Mouse (Mus musculus) liver (tissue): Measurements from ENCODE around the gene Trp73.

Experiments used
- DNase-seq: peaks from one replicate; pipeline ENCODE4 v3.0.0-alpha.2; 2020; ENCODE audit warnings: mixed read lengths

Gene Trp73

DNA sequence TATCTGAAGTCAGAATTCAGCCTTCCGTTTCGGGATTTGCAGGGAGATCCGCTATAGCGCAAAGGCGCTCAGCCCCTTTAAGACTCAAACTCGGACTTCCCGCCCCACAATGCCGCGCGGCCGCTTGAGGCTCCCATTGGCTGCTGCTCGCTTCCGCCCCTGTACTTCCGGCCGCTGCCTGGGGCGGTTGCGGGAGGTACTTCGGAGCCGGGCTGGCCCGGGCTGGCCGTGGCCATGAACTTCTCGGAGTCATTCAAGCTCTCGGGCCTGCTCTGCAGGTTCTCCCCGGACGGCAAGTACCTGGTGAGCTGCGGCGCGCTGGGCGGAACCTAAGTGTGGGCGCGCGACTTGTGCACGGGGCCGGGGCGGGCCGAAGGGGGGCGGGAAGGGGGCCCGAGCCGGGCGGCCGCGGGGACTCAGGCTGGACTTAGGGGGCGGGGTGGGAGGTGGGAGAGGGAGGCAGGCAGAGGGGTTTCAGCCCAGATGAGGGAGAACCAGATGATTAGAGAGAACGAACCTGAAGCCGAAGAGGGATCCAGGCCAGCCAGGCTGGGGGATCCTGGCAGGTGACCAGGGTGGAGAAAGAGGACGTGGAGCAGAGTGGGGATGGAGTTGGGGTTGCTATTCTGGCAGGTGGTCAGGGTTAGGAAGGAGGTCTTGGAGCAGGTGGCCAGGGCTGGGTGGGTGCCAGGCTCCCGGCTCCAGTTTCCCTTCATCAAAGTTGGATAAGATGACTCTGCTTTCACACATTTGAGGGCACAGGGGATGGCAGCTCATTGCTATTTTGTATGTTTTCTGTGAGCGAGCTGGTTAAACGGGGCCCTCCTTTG is 2.4 kb upstream of the Trp73 start, which contains the start of gene Wrap73:
Wrap73 (plus strand) TSS at position 162 of the 830 bp plus-strand sequence.
- DNase-seq, result peak; percentile 91

DNA sequence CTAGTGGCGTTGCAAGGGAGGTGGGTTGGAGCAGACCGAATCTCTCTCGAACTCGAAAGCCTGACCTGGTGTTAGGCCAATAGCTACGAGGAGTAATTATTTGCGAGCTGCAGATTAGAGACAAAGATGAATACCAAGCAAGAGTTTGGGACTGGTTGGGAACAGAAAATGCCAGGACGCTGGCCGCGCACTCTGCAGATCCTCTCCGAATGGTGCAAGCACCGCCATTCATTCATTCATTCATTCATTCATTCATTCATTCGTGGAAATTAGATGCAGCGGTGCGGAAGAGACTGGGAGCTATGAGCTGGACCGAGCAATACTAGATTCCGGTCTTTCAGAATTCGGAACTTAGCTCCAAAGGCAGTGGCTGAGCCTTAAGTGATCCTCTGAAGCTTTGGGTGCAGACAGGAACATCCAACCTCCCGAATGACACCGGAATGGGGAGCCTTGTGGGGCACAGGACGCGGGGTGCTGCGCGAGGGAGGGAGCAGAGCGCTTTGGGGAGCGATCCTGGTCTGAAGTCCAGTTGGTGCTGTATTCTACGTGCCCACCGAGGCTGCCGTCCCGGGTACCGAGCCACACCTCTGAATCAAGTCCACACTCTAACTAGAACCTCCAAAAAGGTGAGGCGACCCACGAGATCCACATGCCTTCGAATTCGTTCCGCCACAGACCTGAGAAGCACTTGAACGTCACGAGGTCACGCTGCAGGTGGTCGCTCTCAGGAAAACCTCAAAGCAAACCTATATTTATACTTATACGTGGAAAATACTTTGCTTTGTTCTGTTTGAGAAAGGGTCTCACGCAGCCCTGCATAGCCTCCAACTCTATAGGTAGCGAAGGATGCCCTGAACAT is 1.2 kb upstream of the Trp73 start:
- no peak for DNase-seq

DNA sequence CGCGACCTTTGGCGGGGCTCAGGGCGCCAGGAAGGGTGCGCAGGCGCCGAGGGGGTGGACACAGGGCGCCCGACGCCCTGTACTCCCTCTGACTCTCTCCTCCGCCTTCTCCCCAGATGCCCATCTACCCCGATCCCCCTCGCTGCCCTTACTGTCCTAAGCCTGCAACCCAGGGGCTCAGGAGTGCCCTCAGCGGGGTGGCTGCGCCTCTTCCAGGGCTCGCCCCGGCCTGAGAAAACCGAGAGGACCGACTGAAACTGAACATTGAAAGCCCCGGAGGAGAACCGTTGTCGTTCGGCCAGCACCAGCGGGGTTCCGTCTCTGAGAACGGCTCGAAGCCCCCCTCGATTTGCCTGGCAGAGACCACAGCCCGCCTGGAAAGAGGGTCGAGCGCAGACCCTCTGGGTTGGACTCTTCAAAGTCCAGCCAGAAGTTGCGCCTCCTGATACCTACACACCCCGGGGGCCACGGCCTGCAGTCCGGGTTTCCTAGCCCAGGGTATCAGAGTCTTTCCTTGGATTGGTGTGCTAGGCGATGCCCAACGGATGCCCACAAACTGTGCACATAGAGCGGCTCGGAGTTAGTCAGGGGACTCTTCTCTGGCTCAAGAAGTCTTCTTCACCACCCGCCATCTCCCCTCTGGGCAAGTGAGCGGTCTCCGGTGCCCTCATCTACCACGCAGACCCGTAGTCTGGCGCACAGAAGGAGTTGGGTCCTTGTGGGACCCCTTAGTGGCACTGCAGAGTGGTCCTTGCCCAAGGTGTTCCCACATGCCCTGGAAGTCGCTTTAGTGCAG is 403 bp upstream of the Trp73 start:
- DNase-seq, result no peak

DNA sequence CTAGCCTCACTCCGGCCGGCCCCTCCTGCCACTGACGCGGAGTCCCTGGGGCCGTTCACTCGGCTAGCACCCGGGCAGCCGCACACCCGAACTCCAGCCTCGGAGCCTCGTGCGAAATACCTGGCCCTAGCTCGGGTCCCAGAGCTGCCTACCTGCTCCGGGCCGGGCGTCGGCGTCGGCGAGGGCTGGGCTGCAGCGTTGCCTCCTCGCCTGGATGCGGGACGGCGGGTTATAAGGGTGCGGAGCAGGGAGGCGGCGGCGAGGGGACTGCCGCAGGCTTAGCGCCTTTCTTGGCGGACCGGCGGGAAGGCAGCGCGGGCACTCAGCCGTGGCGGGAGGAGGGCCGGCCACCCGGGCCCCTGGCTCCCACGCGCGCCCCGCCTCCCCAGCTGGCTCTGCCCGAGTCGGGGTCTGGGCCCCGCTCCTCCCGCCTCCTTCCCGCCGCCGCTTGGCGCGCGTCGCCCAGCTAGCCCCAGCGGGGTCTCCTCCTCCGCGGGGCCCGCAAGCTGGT is 282 bp downstream of the Trp73 start:
- DNase-seq, result no peak

DNA sequence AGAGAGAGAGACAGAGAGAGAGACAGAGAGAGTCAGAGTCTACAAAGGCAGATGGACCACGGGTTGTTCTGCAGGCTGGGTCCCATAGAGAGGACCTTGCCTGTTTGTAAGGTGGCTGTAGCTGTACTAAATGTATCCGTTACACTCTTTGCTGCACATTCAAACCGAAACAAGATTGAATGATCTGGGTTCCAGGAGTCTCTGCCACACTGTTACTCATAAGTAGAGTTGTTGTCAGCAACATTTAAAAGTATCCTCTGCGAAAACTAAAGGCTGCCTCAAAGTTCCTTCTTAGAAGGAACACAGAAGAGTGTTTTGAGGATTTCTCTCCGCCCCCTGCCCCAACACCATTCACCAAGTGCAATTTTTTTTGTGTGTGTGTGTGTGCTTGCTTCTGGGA is 2.9 kb downstream of the Trp73 start:
- DNase-seq, result no peak

DNA sequence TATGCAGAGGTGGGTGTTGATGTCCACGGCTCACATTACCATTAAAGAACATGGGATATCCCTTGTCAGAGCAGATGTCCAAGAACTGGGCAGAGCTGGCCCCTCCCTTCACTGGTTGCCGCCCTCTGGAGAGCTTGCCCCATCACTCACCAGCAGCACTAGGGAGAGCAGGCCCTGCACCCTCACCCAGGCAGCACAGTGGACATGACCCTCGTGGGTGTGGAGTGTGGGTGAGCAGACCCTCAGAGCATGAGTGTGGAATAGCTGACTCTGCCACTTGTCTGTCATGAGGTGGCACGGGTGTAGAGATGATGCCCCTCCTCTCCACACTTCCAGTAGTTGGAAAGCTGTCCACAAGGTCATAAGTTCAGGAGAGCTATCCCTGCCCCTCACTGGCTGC is 5.2 kb downstream of the Trp73 start:
- no peak for DNase-seq

DNA sequence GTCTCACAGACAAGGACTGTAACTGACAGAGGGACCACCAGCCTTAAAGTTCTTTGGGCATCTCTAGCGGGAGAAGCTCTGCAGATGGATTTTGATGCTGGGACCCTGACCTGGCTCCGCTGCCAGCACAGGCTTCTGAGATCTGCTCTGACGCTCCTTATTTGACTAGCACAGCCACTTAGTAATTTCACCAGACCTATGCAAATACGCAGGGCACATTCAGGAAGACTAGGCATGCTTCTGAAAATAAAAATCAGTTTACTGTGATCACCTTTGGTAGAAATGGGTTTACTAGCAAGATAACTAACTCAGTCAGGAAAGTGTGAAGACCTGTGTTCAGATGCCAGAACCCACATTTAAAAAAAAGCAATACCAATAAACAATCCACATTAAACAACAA is 8.1 kb downstream of the Trp73 start:
- DNase-seq, result no peak

DNA sequence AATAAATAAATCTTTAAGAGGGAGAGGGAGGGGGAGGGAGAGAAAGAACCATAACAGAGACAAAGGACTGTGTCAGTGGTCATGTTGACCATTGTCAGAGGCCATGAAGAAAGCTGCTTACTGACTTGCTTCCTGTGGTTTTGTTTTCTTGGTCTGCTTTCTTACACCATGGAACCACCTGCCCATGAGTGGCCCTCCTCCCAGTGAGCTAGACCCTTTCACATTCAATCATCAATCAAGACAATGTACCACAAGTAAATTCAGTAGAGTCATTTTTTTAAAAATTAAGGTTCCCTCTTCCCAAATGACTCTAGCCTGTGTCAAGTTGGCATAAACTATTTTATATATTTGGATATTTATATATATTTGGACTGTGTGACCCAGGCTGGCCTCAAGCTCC is 10.1 kb downstream of the Trp73 start:
- DNase-seq, result no peak

DNA sequence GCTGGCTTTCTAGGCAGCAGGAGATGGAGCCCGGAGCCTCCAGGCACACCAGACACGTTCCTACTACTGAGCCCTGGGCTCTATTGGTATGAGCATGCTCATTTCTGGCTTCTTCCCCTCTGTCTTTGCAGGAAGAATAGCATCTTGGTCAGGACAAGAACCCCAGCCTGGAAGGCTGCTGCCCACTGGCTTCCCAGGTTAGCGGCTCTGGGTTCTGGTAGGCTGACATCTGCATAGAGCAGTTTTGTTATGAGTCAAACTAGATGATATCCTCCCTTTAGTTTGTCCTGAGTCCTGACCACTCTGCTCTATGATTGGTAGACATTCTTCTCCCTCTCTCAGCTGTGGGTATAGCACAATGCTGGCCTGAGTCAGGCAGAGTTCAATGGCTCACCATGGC is 12.7 kb downstream of the Trp73 start:
- DNase-seq, result no peak

DNA sequence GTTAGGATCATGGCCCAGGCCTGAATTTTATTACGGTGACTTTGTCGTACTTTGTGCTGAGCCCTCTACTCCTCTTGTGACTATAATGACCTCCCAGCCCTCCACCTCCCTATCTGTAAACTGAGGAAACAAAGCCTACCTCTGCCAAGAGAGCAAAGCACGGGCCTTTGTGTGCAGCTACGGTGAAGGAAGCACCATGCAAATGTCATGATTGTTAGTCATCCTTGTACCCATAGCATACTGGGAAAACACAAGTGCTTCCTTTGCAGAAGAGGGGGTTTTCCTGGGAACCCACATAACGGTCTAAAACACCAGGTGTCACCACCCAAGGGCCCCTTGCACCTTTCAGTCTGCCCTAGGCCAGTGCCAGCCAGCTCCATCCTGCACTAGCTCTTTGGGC is 14.8 kb downstream of the Trp73 start:
- DNase-seq, result no peak

DNA sequence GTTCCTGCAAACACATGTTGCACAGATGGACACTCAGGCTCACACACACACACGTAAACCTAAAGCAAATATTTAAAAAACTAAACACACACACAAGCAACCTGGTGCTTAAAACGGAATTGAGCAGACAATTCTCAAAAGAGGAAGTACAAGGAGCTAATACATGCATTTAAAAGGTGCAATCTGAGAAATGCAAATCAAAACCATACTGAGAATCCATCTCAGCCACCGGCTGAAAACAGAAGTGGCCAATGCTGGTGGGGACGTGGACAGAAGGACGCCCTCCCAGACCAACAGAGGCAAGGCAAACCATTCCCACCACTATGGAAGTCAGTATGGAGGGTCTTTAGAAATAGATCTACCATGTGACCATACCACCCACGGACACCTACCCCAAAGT is 16.5 kb downstream of the Trp73 start:
- DNase-seq, result no peak

DNA sequence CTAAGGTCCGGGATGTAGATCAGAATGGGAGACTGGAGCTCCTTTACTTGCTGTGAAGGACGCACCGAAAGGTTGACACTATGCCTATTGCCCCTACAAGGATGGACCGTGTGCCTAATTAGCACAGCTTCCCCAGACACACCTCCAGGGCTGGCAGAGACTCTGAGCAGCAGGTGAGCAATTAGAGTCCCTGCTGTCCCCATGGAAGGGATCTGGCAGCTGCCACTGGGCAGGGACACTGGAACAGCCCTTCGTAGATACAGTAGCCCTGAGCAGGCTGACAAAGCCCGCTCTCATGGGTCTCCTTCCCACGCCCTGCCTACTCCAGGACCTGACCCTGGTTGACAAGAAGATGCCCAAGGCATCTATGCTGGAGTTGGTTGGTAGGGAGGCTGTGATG is 17.6 kb downstream of the Trp73 start:
- DNase-seq, result peak; percentile 20

DNA sequence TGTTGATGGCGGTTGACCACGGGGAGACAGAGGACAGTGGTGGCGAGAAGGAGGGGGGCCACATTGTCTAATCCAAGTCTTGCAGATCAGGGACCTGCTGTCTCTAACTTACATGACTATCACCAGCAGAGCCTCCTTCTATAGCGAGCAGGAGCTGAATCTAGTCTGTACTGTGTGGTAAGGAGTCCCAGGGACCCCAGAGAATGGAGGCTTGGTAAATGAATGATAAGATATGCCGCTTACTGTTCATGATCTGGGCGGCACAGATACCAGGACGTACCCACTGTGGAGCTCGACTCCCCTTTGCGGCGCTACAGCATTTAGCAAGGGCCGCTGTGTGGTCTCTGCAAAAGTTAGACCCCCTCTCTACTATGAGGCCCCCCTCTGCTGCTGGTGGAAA is 18.2 kb downstream of the Trp73 start:
- DNase-seq, result peak; percentile 73

DNA sequence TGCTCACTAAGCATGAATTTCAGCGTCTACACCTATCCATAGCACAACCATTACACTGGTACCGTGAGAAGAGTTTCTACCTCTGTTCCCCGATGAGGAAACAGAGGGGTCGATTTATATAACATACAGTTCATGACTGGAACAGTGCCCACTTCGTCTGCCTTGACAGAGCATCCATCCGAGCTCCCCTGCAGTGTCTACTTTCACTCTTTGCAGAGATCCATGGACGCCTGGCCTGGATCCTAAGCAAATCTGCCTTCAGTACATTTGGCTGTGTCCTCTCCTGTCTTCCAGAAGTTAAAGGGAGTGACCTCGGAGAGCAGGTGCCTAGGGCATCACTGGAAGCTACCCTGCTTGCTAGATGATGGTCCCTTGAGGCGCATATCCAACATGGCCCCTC is 20.8 kb downstream of the Trp73 start:
- DNase-seq, result no peak

DNA sequence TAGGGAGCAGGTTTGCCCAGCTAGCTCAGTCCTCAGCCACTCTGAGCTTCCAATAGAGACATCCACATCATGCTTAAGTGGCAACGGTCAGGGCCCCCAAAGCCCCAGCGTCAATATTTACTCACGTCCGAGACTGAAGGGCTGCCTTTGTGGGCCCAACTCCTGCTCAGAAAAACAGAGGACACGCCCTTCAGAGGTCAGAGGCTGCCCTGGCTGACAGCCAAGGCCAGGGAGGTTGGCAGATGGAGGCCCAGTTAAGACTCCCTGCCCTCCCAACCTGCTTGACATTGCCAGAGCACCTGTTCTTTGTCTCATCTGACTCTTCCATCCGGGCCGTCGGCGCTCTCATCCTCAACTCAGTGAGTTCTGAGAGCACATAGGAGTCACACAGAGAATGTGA is 21.2 kb downstream of the Trp73 start:
- peak; percentile 70 for DNase-seq

DNA sequence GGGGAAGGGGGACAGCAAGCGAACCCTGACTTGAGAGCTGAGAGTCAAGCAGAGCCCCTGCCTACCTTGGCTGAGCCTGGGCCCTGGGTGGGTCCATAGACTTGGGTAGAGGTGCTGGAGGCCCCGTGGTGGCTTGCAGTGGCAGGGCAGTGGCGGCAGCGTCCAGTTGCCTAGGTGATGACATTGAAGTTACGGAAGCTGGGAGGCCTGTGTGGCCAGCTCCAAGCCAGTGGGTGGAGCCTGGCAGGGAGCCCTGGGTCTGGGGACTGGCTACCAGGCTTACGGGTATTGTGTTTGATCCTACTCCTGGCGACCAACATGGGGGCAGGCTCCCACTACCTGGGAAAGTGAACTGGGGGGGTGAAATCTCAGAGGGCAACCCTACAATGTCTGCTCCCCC is 23.6 kb downstream of the Trp73 start:
- DNase-seq, result no peak

DNA sequence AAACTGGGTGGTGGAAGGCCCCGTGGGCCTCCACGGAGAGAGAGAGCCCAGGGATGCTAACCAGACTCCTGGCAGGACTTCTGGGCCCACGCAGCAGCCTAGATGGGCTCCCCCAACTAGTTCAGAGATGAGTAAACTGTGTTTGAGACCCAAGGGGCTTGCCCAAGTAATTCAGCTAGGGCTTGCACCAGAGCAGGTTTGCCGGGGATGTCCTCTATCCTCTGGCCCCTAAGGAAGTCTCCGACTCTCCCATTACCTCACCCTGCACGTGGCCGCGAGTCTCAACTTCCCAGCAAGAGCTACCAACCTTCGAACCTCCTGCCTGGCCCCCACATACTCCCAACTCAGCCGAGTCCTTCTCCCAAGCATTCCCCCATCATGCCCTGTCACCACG is 30.2 kb downstream of the Trp73 start:
- no peak for DNase-seq

DNA sequence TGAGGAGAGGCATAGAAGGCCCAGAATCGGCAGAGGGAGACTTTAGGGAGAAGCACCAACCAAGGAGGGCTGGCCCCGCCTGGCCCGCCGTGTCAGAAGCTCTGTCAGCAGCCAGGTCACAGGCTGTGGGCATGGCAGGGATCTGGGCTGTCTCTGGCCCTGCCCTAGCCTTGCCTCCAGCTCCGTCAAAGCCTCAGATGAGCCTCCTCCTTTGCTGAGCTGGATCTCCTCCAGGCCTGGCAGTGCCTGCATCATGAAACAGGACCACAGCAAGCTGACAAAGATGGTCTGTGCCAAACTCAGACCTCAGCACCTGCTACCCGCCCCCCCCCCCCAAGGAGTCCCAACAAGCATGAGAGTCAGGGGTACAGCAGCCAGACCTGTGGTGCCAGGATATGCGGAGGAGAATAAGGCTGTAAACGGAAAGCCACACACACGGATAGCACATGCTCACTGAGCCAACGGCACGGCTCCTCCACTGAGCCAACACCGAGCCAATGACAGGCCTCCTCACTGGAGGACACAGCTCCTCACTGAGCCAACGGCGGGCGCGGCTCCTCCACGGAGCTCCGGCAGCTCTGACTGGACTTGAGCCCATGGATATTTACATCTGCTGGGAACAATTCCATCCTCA is 30.7 kb downstream of the Trp73 start:
- no peak for DNase-seq

DNA sequence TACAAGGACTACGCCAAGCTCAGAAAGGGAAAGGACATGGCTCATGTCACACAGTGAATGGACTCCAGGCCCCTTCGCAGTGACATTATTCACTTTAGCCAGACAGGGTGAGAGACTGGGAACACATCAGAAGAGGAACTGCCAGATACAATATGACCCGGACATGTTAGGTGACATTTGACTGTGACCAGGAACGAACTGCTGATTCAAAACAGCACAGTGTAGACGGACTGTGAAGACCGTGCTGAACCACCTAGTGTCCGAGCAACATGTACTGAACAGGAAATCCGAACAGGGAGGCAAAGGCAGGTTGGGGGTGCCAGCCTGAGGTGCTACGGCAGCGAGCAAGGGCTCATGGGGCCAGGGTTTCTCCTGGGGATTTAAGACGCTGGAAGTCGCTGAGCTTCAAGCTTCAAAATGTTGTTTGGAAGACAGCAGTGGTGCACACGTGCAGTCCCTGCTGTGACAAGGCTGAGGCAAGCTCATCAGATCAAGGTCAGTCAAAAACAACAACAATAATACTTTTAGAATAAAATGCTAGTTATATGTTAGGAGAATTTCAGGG is 33.4 kb downstream of the Trp73 start:
- no peak for DNase-seq

DNA sequence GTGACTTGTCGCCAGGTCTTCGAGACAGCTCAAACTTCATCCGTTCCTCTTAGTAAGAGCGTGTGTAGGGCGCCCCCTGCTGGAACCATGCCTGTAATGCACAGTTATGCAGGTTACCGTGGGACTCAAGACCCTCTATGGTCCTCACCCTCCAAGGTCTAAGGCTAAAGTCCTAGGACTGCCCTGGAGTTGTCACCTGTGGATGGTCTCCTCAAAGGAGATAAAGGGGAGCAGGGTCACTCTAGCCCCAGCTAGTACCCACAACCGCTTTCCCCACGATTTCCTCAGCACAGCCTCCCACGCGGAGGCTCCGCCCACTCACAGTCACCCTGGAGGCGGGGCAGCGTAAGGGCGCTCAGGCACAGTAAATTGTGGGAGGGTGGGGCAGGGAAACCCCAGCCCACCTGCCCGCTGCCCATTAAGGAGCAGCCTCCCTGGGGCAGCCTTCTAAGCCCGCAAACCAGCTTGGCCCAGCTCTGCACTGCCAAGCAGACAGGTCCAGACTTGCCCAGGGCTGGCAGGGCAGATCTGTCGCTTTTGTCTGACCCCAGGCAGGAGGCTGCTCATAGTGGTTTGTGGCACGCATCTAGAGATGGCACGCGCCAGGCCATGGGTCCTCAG is 34.5 kb downstream of the Trp73 start:
- peak; percentile 82 for DNase-seq

DNA sequence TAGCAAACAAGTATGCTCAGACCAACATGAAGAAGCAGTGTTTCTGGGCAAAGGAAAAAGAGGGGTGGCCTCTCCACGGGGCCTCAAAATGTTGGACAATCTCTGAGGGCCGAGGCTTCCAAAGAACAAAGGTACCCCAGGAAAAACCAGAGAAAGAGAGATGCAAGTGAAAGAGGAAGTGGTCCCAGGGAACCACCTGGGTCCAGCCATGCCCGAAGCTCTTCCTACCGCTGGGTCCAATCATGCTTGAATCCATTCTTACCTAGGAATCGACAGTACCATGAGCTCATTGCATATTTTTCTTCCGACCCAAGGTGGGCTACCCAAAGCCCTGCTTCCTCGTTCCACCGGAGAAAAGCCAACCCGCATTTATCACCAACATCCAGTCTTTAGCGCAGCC is 36.1 kb downstream of the Trp73 start:
- no peak for DNase-seq

DNA sequence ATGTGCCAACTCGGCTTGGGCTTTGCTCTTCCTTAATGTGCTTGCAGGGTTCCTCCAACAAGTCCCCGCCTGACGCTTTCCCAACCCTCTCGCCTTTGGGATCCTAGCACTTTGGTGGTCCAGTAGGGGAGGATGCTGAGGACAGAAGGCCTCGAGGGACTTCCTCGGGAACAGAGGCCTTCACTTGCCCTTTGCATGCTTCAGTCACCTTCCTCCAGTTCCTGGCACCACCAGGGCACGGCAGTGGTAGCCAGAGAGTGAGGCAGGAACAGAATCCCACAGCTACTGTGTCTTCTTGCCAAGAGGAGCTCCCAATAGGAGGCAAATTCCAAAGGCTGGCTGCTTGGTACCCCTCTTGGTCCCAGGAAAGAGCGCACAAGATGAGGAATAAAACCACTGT is 36.6 kb downstream of the Trp73 start:
- no peak for DNase-seq
